Mouse (Mus musculus) embryonic facial prominence, embryonic 14.5 days (tissue): ENCODE measurements at regions not wholly inside any gene's neighbourhood (a gene's known extent, or its start where the extent isn't known, plus 50 kb on each side); places are given as distances from the start of the nearest gene placed in this dataset.
A peak's percentile ranks its signal among the peaks of the same experiment; 100 is the strongest.

ENCODE experiments used
- ATAC-seq: fragments of 200-750 bp; cut with Nextera tagmentation; 2 replicates; pipeline ENCODE4 v1.8.0; 2017; ENCODE audit warnings: low read depth, moderate number of reproducible peaks, moderate TSS enrichment
- DNase-seq: peaks from one replicate; pipeline ENCODE4 v3.0.0-alpha.2; 2015; ENCODE audit warnings: low spot score
- H3K27ac ChIP-seq: fragments of 300-500 bp; sonication (generic); replicated peaks from 2 replicates; pipeline ENCODE4 v1.5.1; 2014; ENCODE audit warnings: low read depth, mild to moderate bottlenecking, low read length, moderate library complexity
- H3K27me3 ChIP-seq: fragments of 300-500 bp; sonication (generic); replicated peaks from 2 replicates; pipeline ENCODE4 v1.6.1; 2014; ENCODE audit warnings: low read length; ENCODE audit not compliant: control insufficient read depth, insufficient read depth
- H3K36me3 ChIP-seq: fragments of 300-500 bp; sonication (generic); 2 replicates; pipeline ENCODE4 v1.6.1; 2014; ENCODE audit warnings: low read length, mixed read lengths; ENCODE audit not compliant: control insufficient read depth, insufficient read depth
- H3K4me1 ChIP-seq: fragments of 300-500 bp; sonication (generic); 2 replicates; pipeline ENCODE4 v1.6.1; 2014; ENCODE audit warnings: antibody characterized with exemption, low read length; ENCODE audit not compliant: control insufficient read depth, insufficient read depth
- H3K4me2 ChIP-seq: fragments of 300-500 bp; sonication (generic); 2 replicates; pipeline ENCODE4 v1.6.1; 2014; ENCODE audit warnings: low read depth, mild to moderate bottlenecking, low read length, moderate library complexity, mixed read lengths
- H3K4me3 ChIP-seq: fragments of 300-500 bp; sonication (generic); 2 replicates; pipeline ENCODE4 v1.5.1; 2014; ENCODE audit warnings: low read depth, mild to moderate bottlenecking, low read length
- H3K9ac ChIP-seq: fragments of 300-500 bp; sonication (generic); 2 replicates; pipeline ENCODE4 v1.6.1; 2014; ENCODE audit warnings: low read depth, mild to moderate bottlenecking, low read length, moderate library complexity, mixed read lengths
- H3K9me3 ChIP-seq: fragments of 300-500 bp; sonication (generic); 2 replicates; pipeline ENCODE4 v1.6.1; 2016; ENCODE audit warnings: low read length; ENCODE audit not compliant: control insufficient read depth
- WGBS: fragments of 180-500 bp; shearing (Covaris S2); extraction: QIAGEN DNeasy Blood & Tissue Kit; methylation state at CpG from one replicate; pipeline ENCODE4 v1.1.7; 2014; 5-methylcytosine and 5-hydroxymethylcytosine counted together

DNA sequence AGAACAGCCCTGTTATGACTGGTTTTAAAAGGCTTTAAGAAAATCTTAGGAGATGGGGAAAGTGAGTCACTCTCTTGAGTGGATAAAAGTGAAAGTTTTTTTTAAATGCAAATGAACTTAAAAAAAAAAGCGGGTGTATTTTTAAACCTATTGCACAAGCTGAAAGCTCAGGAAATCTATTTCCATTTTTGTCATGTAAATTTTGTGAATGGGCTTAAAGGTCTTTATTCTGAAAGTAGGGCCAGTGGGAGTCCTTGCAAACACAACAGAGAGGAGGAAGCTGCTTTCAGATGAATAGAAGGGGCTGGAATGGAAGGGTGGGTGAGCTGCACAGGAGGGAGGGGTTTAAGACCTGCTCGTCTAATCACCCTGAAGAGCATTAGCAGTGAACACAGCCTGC, 62.9 kb downstream of the Fam84a start:
- 20% methylated on average over 2 of the region's 2 CpGs for WGBS
- ATAC-seq (no peak), DNase-seq (no peak)
- Histone ChIP-seq H3K9ac (no peak overlapping the region), H3K27ac (no peak overlapping the region), H3K4me2 (no peak overlapping the region), H3K36me3 (no peaks in the 10 kb centered on the region), H3K4me1 (no peaks in the 10 kb centered on the region), H3K9me3 (no peaks in the 10 kb centered on the region), H3K4me3 (no peak overlapping the region), H3K27me3 (no peaks in the 10 kb centered on the region)

DNA sequence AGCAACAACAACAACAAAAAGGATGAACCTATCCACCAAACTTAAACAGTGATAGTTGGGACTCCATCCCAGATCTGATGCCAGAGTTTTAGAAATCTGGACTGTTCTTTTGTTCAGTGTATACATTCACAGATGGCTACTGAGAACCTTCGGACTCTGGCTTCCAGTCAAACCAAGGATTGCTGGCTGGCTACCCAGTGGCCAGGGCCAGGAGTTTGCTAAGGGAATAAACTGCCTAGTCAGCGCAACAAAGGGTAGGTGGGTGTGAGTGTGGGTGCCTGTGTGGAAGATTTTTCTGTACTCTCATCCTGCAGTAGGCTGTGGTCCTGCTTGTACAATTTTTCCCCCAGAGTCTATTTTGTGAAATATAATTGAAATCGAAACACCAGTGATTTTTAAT, 69.1 kb downstream of the Fam84a start:
- H3K9ac ChIP-seq, result no peak overlapping the region
- H3K27ac ChIP-seq, result no peak overlapping the region
- no peaks in the 10 kb centered on the region for H3K4me1 ChIP-seq
- no peaks in the 10 kb centered on the region for H3K27me3 ChIP-seq
- H3K4me2 ChIP-seq, result no peak overlapping the region
- no peak for ATAC-seq
- 89% methylated on average over 3 of the region's 3 CpGs for WGBS
- no peak for DNase-seq
- H3K9me3 ChIP-seq, result no peaks in the 10 kb centered on the region
- H3K36me3 ChIP-seq, result no peaks in the 10 kb centered on the region
- no peak overlapping the region for H3K4me3 ChIP-seq

DNA sequence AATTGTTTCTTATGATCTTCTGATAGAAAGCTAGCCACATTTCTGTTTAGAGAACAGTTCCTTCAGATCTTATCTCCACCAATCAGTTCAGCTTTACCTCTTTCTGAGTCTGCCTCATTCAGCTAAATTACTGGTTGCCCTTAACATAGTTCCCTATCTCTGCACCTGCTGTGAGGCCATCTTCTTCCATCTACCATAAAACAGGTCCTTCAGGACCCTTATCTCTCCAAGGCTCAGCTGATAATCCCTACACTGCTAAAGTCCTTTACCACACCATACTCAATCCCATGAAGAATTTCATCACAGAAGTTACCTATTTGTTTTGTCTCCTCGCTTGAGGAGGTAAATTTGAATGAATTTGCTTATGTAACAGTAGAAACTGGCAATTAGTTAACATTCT, 72.0 kb downstream of the Fam84a start:
- no peak overlapping the region for H3K4me3 ChIP-seq
- H3K4me1 ChIP-seq, result no peaks in the 10 kb centered on the region
- no peaks in the 10 kb centered on the region for H3K27me3 ChIP-seq
- no peak overlapping the region for H3K27ac ChIP-seq
- H3K9me3 ChIP-seq, result no peaks in the 10 kb centered on the region
- H3K9ac ChIP-seq, result no peak overlapping the region
- WGBS, result 83% methylated on average over 1 of the region's 1 CpGs
- no peak overlapping the region for H3K4me2 ChIP-seq
- DNase-seq, result no peak
- ATAC-seq, result no peak
- no peaks in the 10 kb centered on the region for H3K36me3 ChIP-seq

DNA sequence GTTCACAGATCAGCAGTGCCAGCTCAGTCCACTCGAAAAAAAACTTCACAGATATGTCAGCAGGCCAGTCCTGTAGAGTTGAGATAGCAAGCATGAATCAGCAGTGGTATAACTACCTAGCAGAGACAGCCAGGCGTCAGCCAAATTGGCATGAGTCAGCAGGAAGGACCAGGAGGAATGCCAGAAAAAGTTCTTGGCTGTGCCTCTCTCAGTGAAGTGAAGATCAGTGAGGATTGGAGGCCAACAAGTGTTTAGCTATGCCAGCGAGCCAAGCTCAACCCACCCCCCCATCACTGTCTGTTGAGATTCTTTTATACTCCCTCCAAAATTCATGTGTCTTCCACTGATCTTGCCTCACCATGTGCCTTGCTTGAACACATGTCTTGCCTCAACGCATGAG, 82.8 kb downstream of the Fam84a start:
- 68% methylated on average over 4 of the region's 4 CpGs for WGBS
- Histone ChIP-seq H3K4me2 (no peak overlapping the region), H3K27ac (no peak overlapping the region), H3K9ac (no peak overlapping the region), H3K36me3 (no peaks in the 10 kb centered on the region), H3K4me1 (no peaks in the 10 kb centered on the region), H3K27me3 (no peaks in the 10 kb centered on the region), H3K4me3 (no peak overlapping the region), H3K9me3 (no peaks in the 10 kb centered on the region)
- ATAC-seq (no peak), DNase-seq (no peak)

DNA sequence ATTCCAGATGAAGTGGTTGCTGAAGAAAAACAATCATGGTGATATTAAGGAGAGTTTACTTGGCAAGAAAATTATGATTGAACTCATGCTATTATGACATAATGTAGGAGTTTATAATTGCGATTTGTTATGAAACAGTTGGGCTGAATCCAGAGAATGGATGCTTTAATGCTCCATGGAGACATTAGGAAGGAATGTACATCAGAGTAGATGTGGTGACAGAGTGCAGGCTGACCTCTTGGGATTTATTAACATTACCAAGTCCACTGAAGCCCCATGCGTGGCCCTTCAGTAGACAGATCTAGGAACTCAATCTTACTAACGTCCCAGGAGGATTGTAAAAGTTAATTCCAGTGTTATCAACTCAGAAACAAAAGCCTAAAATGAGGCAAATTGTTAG, 86.5 kb downstream of the Fam84a start:
- Histone ChIP-seq H3K9ac (no peak overlapping the region), H3K4me2 (no peak overlapping the region), H3K9me3 (no peaks in the 10 kb centered on the region), H3K36me3 (no peaks in the 10 kb centered on the region), H3K27me3 (no peaks in the 10 kb centered on the region), H3K27ac (no peak overlapping the region), H3K4me1 (no peaks in the 10 kb centered on the region), H3K4me3 (no peak overlapping the region)
- ATAC-seq, result no peak
- WGBS, result 69% methylated on average over 3 of the region's 3 CpGs
- peak; percentile 45 for DNase-seq

DNA sequence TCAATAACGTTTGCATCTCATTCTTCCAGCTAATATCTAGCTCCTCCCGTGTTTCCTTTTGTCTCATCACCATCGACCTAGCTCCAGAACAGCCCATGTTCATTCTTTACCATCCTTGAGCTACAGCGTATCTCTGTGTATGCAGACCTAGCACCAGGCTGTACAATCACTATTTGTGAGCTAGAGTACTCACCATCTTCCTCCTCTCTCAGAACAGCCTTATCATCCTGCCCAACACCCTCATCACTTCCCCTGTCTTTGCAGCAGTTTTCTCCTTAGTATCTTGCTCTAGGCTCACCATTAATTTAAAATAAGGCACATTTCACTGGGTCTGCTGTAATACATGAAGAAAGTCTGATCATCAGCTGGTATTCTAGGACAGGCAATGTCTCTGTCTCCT, 88.6 kb downstream of the Fam84a start:
- no peak for ATAC-seq
- WGBS, result 83% methylated on average over 4 of the region's 4 CpGs
- Histone ChIP-seq H3K36me3 (no peaks in the 10 kb centered on the region), H3K4me1 (no peaks in the 10 kb centered on the region), H3K9ac (no peak overlapping the region), H3K27ac (no peak overlapping the region), H3K4me2 (no peak overlapping the region), H3K9me3 (no peaks in the 10 kb centered on the region), H3K4me3 (no peak overlapping the region), H3K27me3 (no peaks in the 10 kb centered on the region)
- no peak for DNase-seq

DNA sequence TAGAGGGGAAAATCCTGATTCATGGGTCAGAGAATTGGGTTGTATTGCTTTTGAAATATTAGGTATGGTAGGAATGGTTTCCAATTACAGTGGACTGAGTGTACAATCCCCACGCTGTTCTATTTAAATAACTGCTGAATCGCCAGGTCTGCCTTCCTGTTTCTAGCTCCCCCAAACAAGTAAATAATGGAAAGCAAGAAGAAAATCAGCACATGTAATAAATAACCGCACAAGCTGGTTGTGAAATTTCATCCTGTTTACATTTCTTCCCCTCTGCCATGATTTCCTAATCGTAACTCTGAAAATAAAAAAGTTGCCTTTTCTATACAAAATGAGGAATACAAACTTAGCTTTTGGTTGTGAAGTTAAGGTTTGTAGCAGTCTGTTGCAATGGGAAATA, 95.7 kb downstream of the Fam84a start:
- WGBS, result 55% methylated on average over 4 of the region's 4 CpGs
- no peak for DNase-seq
- Histone ChIP-seq H3K27ac (no peak overlapping the region), H3K9me3 (no peaks in the 10 kb centered on the region), H3K27me3 (no peaks in the 10 kb centered on the region), H3K4me3 (no peak overlapping the region), H3K4me2 (no peak overlapping the region), H3K4me1 (no peaks in the 10 kb centered on the region), H3K9ac (no peak overlapping the region), H3K36me3 (no peaks in the 10 kb centered on the region)
- no peak for ATAC-seq

DNA sequence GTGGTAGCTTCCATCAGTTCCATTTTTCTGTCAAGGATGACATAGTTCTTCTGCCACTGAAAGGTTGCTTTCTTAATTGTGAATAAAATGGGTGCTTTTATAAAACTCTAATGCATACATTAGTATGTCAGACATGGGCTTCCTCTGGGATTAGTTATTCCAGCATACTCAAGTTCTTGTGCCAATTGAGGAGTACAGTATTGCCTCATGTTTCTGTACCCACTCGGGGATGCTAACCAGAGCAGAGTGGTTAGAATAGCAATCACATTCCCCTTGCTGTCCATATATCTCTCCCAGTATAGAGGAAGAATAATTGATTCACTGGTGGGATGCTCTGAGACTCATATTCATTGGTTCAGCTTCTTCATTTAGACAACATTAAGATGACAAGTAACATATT, 119.5 kb downstream of the Fam84a start:
- Histone ChIP-seq H3K4me2 (no peak overlapping the region), H3K36me3 (no peaks in the 10 kb centered on the region), H3K4me1 (no peaks in the 10 kb centered on the region), H3K9ac (no peak overlapping the region), H3K27ac (no peak overlapping the region), H3K4me3 (no peak overlapping the region), H3K9me3 (no peaks in the 10 kb centered on the region), H3K27me3 (no peaks in the 10 kb centered on the region)
- DNase-seq (no peak), ATAC-seq (no peak)
- 84% methylated on average over 1 of the region's 1 CpGs for WGBS

DNA sequence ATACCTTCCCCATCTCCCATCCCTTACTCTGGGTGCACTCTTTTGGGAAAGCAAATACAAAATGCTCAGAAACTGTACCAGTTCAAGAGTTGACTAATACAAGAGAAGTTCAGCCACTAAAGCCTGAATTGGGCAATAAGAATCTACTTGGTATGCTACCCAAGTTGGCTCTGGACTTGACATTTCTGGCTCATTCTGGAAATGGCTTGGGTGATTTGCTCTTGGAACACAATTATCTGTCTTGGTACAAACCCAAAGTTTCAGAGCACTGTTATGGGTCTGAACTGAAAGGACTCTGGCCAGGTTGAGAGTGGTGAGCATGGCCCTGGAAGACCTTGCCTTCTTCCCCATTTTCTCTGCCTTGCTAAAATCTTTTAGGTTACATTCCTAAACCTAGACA, 136.6 kb downstream of the Fam84a start:
- H3K27me3 ChIP-seq, result no peaks in the 10 kb centered on the region
- no peak overlapping the region for H3K27ac ChIP-seq
- no peaks in the 10 kb centered on the region for H3K36me3 ChIP-seq
- no peak overlapping the region for H3K4me2 ChIP-seq
- DNase-seq (no peak), ATAC-seq (no peak)
- no peak overlapping the region for H3K4me3 ChIP-seq
- H3K4me1 ChIP-seq, result no peaks in the 10 kb centered on the region
- no peaks in the 10 kb centered on the region for H3K9me3 ChIP-seq
- no peak overlapping the region for H3K9ac ChIP-seq
